Mouse (Mus musculus): Measurements from ENCODE around the gene Shroom3.

The Shroom3 gene

DNA sequence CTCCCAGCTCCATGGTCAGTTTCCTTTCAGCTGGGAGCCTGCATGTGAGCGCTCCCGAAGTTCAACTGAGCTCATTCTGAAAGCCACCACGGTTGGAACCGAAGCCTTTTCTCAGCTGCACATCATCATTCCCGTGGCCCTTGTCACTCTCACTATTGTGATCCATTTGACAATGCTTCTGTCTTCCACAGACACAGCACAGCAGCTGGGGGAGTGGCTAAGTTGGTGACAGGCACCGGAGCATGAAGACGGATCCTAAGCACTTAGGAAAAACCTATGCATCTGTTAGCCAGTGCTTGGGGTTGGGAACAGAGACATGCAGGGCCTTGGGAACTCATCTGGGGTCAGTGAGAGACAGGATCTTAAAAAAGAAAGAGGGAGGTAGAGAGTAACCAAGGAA is 121.1 kb downstream of the Shroom3 start:
- DNase-seq (ENCODE audit: low read depth, low spot score), result no peak

DNA sequence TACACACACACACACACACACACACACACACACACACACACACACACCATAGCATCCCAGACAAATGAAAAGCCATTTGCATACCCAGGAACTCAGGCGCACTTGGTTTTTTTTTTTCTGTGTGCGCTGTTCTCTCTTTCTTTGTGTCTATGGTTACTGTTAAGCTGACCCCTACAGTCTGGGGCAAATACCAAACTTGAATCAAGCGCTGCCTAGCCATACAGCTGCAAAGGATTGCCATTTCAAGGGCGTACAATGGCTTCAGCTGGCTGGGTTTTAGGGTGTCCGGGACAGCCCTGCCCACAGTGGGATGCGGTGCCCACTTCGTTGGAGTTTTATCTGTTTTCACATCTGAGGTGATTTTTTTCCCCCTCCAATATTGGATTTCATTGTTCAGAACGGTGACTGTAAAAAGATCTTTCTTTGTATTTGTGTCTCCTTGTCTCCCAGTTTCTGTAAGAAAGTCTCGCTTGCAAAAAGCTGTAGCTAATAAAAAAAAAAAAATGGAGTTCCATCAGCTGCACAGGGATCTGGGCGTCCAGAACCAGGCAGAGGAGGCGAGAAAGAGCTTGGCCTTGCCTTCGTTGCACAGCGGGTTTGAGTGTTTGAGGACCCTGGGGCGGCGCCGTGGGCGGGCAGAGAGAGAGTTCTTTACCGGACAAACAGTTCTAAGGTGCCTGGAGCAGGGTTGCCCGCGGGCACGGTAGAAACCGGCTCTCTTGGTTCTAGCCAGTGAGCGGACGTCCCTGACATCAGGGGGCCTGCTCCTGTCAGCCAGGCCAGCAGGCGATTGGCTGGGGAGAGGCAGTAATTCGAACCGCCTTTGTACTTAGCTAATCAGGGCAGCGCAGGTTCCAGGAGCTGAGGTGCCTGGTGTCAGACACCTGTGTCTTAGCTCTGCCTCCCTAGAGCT is 125.5 kb downstream of the Shroom3 start:
- peak; percentile 24 for DNase-seq (ENCODE audit: low read depth, low spot score)

DNA sequence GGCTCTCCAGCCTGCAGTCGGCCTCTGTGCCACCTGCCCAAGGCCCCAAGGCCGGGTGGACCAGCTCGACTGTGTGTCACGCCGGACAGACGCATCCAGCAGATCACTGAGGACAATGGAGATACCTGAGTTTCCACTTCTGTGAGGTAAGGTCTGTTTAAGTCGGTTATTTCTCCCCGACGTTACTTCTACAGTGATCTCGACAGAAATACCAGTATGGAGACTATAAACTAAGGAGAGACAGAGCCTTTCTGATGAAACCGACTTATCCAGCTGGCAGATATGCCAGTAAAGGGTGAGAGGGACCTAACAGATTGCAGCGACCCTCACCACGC is 126.1 kb downstream of the Shroom3 start:
- DNase-seq (ENCODE audit: low read depth, low spot score), result no peak

DNA sequence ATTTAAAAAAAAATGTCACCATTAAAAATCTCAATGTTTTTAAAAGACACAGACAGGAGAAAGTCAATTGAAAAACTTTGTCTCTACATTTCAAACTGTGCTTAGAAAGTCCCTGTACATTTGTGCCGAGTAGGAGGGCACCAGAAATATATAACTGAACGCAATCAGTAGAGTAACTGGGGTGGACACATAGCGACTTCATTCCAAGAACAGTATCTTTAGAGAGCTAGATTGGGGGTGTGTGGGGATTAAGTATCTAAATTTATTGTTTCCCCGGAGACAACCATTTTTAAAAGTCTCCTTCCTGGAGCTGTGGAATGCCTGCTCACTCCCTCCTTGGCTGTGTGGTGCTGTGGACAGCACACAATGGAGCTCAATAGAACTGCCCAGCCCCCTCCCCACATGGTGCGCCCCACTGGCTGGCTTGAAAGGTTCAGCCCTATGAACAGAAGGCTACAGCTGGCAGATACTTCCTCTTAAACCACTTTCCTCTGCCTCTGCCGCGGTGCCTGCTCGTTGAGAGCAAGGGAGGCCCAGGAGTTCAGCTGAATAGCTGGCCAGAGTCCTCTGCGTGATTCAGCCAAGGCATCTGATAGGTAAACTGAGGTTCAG is 127.8 kb downstream of the Shroom3 start:
- DNase-seq (ENCODE audit: low read depth, low spot score), result no peak

DNA sequence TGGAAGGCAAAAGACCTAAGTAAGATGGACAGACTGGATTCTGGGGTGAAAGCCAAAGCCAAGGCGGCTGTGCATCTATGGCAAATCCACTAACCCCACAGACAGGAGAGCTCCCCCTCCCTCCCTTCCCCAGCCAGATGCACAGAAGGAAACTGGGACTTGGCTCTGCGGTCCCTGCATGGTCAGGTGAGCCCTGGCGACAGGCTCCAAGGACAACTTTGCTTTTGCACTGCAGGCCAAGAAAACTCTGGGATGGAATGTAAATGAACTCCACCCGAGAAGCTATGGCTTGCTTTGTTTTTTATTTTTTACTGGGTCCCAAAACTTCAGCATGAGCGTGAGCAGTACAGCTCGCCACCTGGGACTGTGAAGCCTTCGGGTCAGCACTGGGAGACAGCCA is 128.5 kb downstream of the Shroom3 start:
- DNase-seq (ENCODE audit: low read depth, low spot score), result no peak

DNA sequence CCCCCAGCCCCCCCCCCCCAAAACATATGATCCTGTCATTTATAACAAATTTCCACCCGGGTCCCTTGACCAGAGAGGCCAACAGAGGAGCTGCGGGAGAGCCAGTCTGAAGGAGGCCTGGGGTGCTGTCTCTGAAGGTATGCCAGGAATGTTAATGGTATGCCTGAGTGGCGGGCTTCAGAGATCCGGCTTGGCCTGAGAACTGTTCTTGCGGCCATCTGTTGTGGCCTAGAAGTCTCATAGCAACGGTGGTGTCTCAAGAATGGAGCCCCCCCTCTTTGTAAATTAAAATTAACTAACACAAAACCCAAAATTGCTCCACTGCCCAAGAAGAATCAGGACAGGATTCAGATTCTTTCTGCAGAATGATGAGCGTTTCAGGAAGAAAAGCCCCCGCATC is 129.7 kb downstream of the Shroom3 start:
- DNase-seq (ENCODE audit: low read depth, low spot score), result no peak

DNA sequence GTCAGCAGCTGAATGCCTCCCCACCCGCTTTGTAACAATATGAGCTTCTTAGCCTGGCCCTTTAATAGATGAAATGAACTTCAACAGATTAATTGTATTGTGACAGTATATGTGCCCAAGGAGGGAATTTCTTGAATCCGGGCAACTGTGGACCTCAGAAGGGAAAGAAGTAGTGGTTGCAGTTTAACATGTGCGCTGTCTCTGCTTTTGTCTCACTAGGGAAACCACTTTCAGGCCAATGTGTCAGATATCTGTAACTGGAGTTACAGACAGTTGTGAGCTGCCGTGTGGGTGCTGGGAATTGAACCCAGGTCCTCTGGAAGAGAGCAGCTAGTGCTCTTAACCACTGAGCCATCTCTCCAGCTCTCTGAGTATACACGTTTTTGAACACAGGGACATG is 130.3 kb downstream of the Shroom3 start:
- no peak for DNase-seq (ENCODE audit: low read depth, low spot score)

DNA sequence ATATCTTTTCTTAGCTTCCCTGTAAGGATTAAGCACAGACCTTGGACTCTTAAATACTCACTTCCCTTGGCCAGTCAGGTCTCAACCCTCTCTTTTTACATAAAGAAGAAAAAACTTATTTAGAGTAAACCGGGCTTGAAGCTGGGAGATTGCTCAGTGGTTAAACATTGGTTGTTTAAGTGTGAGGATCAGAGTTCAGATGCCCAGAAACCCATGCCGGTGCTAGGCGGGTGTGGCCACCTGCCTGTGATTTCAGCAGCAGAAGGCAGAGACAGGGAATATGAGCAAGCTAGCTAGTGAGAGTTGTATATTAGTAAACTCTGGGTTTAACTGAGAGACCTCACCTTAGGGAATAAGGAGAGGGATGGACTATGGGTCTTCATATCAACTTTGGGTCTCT is 131.4 kb downstream of the Shroom3 start:
- no peak for DNase-seq (ENCODE audit: low read depth, low spot score)

DNA sequence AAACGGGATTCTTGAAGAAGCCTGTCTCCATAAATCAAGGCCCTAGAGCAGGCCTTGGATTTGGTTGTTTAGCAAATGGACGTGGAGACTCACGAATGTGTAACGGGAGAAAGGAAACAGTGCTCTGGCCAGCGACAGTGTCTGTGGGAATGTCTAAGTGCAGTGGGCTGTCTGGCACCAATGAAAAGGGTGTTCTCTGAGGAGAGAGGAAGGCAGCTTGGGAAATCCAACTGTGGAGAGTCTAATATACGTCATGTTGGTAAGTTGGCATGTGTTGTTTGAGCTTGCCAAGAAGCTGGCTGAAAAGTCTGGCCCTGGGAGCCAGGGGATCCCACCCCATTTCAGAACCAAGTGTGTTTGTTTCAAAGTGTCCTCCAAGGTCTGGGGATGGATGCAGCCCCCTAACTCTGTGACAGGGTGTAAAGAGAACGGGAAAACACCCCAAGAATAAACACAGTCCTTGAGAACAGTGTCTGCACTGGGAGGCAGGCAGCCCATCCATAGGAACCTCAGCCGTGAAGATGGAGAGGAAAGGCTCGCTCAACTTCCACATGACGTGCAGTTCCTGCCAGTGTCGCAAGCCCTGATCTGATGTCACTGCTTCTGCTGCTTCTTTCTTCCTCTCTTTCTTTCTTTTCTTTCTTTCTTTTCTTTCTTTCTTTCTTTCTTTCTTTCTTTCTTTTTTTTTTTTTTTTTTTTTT is 134.0 kb downstream of the Shroom3 start:
- DNase-seq (ENCODE audit: low read depth, low spot score), result no peak

DNA sequence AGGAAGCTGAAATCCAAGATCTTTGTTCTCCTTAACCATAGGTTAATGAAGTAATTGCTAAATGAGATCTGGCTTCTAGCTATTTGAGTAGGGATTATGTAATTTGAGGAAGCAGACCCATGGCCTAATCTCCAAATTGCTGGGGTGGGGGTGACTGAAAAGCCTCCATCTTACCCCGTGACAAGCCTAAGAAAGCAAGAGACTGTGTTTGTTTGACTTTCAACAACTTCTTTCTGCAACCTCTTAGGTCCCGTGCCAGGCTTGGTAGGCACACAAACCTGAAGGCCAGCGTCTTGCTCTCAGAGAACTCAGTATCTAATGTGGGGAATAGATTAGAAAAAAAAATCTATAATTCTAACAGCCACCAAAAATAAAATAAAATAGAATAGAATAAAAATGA is 138.1 kb downstream of the Shroom3 start:
- DNase-seq (ENCODE audit: low read depth, low spot score), result no peak

DNA sequence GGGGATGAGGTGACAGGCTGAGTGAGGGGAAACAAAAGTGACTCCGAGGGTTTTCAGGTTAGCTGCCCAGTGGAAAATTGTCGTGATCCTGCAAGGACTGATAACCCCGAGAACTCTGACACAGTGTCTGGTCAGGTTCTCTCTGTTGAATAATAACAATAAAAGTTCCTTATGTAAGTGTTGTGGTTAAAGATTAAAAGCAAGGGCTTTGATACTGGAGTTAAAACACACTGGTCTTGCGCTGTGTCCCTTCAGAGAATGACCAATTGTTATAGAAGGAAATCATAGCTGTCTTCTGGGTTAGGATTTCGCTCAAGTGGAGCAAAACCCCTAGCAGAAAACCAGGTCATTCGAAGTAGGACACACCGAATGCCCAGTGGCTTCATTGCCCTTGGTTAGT is 140.3 kb downstream of the Shroom3 start:
- DNase-seq (ENCODE audit: low read depth, low spot score), result no peak

DNA sequence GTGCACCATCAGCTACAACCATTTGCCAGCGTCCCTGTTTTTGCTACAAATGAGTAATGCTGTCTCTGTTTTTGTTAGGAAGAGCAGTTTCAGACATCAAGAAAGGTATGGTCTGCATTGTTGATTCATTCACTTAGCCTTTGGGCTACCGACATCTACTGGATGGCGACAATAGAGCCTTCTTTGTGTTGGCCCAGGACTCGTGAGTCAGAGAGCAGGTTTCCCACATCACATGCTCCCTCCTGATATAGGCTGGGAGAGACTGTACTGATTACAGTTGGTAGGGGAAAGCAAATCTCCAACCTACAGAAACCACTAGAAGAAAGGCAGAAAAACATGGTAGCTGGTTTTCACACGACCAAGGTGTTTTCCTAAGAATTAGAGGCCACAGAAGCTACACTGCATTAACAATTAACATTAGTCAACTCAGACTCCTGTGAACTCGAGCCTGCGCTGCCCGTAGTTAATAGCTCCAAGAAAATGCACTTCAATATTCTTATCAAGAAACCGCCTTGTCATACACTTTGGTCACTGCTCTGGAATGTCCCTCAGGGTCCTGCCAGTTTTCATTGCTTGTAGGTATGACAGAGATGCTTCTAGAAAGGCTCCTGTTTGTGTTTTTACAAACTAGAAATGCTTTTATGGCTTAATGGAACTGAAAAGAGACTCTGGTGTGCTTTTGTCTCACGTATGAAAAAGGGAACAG is 141.2 kb downstream of the Shroom3 start:
- DNase-seq (ENCODE audit: low read depth, low spot score), result no peak

DNA sequence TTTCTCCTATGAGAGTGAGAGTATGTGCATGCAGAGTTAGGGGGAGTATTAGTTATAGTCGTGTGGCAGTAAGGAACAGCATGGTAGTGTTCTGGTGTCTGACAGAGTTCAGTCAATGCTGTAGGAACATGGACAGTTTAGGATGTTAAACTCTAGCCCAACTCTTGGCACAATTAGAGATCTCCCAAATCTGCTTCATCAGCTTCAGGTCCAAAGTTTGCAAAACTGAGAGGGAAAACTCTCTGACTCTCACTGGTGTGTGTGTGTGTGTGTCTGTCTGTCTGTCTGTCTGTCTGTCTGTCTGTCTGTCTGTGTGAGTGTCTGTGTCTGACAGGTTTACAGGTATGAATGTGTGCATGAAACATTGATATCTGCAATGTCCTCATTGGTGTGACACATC is 147.2 kb downstream of the Shroom3 start:
- DNase-seq (ENCODE audit: low read depth, low spot score), result no peak

DNA sequence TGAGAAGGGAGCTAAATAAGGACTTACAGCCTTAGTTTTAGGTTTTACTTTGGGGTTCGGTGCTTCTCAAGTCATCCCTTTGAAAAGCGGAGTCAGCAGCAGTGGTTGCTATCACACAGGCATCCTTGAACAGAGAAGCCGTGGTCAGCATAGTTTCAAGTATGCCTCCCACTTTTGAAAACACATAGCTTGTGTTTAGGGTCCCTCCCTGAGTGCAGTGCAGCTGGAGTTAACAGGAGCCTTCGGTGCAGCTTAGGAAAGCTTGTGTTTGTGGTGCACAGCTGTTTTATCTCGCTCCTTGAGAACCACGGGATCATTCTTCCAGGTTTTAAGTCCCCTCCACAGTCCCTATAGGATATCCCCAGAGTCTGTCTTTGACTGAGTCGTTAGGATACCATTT is 151.3 kb downstream of the Shroom3 start:
- DNase-seq (ENCODE audit: low read depth, low spot score), result no peak

DNA sequence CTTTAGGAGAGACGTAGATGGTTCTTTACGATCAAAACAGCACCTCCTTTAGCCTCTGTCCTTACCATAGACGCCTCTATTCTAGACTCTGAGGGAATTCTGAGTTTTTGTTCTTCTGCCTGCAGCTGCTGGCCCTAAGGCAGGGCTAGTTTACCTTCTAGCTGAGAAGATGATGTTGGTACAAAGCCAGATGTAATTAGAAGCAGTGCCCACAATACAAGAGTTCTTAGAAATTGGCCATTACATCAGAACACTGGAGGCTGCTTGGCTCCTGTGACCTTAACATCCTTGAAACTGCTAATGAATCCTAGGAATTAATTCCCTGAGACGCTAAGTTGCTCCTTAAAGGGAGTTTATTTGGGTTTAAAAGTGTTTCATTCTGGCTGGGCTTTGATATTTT is 154.1 kb downstream of the Shroom3 start:
- DNase-seq (ENCODE audit: low read depth, low spot score), result no peak

DNA sequence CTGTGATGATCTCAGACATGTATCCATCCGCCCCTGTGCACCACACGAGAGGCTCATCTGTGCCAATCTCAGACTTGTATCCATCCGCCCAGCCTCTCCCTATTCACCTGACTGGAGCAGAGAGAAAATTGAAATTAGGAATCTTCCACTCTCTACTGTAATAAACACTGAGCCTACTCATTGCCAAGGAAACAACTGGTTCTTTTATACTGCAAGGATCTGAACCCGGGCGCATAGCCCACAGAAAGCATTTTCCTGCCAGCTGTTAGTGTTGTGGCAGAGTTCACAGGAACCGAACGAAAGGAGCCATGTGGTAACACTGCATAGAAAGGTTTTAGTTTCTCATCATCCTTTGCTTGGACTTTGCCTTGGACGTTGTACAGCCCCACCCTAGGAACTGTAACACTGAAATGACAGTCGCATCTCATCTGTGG is 155.1 kb downstream of the Shroom3 start:
- no peak for DNase-seq (ENCODE audit: low read depth, low spot score)

DNA sequence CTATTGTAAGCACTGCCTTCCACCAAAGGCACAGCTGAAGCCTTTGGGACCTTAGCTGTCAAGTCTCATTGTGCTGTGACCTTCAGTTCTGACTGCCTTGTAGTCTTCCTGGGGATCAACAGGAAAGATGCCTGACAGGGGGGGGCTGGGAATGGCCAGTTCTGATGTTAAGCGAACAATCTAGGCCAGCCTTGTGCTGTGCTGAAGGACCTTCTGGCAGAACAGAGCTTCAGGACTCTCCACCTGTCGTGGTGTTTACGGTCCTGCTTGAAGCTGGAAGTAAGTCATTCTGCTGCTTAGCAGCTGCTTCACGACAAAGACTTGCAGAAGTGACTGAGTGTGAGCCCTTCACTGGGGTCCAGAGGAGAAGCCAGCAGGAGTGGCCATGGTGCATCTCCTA is 156.1 kb downstream of the Shroom3 start:
- no peak for DNase-seq (ENCODE audit: low read depth, low spot score)

DNA sequence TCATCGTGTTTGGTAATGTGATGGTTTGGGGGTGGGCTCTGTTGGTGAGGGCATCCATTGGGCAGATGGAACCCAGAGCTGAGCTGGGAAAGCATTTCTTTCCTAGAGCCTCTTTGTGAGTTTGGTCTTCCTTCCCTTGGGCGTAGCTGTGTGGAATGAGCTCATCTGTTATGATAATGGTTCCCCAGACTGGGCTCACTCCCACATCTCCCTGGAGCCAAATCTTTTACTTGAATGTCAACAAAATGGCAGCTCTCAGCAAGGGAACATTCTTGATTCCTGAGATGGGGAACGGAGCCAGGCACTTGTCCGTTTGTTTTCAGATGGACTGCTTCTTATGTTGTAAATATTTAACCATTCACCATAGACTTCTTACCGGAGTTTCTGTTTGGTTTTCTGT is 158.2 kb downstream of the Shroom3 start:
- DNase-seq (ENCODE audit: low read depth, low spot score), result no peak

DNA sequence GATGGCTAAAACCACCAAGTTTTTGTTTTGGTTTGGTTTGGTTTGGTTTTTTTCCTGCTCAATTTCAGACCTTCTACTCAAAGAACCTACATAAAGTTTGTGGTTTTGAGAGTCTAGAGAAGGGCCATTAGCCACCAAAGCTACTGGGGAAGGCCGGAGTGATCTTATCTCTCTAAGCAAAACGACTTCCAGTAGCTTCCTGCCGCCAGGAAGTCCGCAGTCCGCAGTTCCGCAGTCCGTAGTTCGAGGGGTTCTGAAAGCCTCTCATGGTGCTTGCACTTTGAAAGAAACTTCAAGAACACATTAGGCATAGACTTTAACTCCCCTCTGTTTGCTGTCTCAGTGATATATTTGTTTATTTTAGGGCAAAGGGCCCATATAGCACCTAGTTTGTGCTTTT is 159.2 kb downstream of the Shroom3 start:
- no peak for DNase-seq (ENCODE audit: low read depth, low spot score)

DNA sequence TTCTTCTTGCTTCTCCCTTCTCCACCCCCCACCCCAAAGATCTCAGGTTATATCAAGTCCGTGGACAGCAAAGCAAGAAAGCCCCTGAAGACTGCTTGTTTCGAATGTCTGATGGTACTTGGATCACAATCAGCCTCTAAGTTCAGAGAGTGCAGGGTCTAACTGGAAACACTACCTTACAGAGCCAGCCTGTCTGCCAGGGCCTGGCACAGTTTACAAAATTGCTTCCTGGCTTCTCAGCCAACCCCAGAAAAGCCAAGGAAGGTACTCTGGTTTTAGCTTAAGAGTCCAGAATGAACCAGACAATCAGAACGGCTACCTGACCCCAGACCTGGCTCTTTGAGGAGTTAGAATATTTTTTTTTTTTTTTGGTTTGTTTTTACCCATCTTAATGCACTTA is 159.6 kb downstream of the Shroom3 start:
- DNase-seq (ENCODE audit: low read depth, low spot score), result no peak

DNA sequence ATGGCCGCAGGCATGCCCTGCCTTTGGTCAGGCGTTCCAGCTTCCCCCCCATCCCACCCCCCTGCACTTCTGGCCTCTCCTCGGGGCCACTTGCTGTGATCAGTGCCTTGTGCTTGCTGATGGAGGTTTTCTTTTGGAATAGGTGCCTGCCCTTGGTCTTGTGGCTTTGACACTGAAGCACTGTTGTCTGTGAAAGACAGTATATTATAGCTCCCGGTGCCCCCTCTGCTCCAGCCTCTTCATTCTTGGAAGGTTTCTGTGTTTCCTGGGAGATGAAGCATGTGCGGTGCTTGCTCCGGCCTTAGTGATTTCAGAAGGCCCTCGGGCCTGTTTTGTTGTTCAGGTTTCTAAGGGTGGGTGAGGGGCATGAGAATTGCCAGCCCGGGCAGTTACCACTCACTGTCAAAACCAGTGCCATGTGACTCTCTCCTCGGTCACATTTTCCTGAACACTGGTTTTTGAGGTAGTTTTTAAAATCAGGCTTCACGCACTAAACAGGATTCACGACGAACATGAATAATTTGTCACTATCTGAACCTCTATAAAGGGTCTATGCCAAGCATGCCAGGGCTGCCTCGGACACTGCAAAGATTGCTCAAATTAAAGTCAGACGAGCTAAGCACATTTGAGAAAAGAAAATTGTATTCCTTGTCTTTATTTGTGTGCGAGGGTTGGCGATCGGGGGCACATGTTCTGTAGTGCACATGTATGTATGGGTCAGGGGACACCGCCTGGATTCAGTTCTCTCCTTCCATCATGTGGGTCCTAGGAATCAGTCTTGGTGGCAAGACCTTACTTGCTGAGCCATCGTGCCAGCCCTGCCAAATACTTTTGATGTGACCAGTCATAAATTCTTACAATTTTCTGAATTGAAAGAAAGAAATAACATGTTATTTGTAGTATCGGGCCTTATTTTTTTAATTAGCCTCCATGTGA is 160.9 kb downstream of the Shroom3 start:
- no peak for DNase-seq (ENCODE audit: low read depth, low spot score)

Data from retina, postnatal 7 days (tissue).